Mouse (Mus musculus) G1E (cell line): ENCODE measurements around the gene Acss2.

ENCODE experiments used
- CTCF ChIP-seq: IDR thresholded peaks from 2 replicates; pipeline ENCODE4 v1.5.1; 2012; ENCODE audit warnings: low read depth, low read length, inconsistent platforms, mixed read lengths
- GATA1 ChIP-seq: IDR thresholded peaks from 2 replicates; pipeline ENCODE4 v1.6.1; 2012; ENCODE audit warnings: borderline replicate concordance, low read length, inconsistent platforms, mixed read lengths
- GATA2 ChIP-seq: IDR thresholded peaks from 2 replicates; pipeline ENCODE4 v1.6.1; 2012; ENCODE audit warnings: low read depth, low read length, inconsistent platforms, borderline replicate concordance
- POLR2AphosphoS5 ChIP-seq: IDR thresholded peaks from 2 replicates; pipeline ENCODE4 v1.6.1; 2012; ENCODE audit warnings: low read depth, low read length, inconsistent platforms; ENCODE audit not compliant: insufficient replicate concordance
- TAL1 ChIP-seq: conservative IDR thresholded peaks from 2 replicates; pipeline ENCODE4 v1.6.1; 2012; ENCODE audit warnings: low read depth, low read length, inconsistent platforms, mixed read lengths

- TF ChIP-seq CTCF (no peak), GATA1 (no peak), GATA2 (no peak), POLR2AphosphoS5 (no peak), TAL1 (no peak)
Measured at GRCm38 (mm10) chr2:155573001-155573400, 55.3 kb downstream of the Acss2 start.
